Mouse (Mus musculus) kidney, adult 8-10 months (tissue): Measurements from ENCODE around the gene Dph1.

Experiments
- DNase-seq, 2 experiments: peaks; one replicate each; pipeline ENCODE4 v3.0.0; 2022

Dph1 gene

GRCm38 (mm10) chr11:75129481-75129880 is 61.6 kb downstream of the Dph1 start:
- DNase-seq = no peak
